Mouse (Mus musculus) ovary, adult 18-20 months (tissue): ENCODE results near the gene Pbx2.

Experiments
- DNase-seq: peaks from one replicate; pipeline ENCODE4 v3.0.0; 2022; ENCODE audit warnings: low spot score, mixed read lengths

Gene Pbx2

GRCm38 (mm10) chr17:34629796-34630603 is 38.9 kb downstream of the Pbx2 start:
- no peak for DNase-seq

GRCm38 (mm10) chr17:34630761-34631301 is 39.8 kb downstream of the Pbx2 start:
- no peak for DNase-seq

- DNase-seq = no peak
Observed at GRCm38 (mm10) chr17:34631647-34632046, 40.6 kb downstream of the Pbx2 start.

- DNase-seq = peak; percentile 77
Observed at GRCm38 (mm10) chr17:34632261-34632691, 41.2 kb downstream of the Pbx2 start.

- no peak for DNase-seq
Observed at GRCm38 (mm10) chr17:34635671-34636070, 44.6 kb downstream of the Pbx2 start.

- DNase-seq = no peak
Observed at GRCm38 (mm10) chr17:34637459-34637858, 46.4 kb downstream of the Pbx2 start.

GRCm38 (mm10) chr17:34639461-34640255 is 48.6 kb downstream of the Pbx2 start:
- DNase-seq = no peak

- peak; percentile 52 for DNase-seq
Observed at GRCm38 (mm10) chr17:34640778-34641601, 49.9 kb downstream of the Pbx2 start.

GRCm38 (mm10) chr17:34641945-34642344 is 50.9 kb downstream of the Pbx2 start:
- no peak for DNase-seq

- no peak for DNase-seq
Observed at GRCm38 (mm10) chr17:34643379-34643778, 52.3 kb downstream of the Pbx2 start.

- no peak for DNase-seq
Observed at GRCm38 (mm10) chr17:34643944-34644343, 52.9 kb downstream of the Pbx2 start.

- peak; percentile 92 for DNase-seq
Observed at GRCm38 (mm10) chr17:34644608-34645007, 53.5 kb downstream of the Pbx2 start, which contains the start of gene Fkbpl. Gene Fkbpl (plus strand): TSS chr17:34644764.

- DNase-seq = no peak
Observed at GRCm38 (mm10) chr17:34645256-34645829, 54.3 kb downstream of the Pbx2 start.

GRCm38 (mm10) chr17:34645831-34646511 is 54.9 kb downstream of the Pbx2 start:
- DNase-seq = no peak
